Mouse (Mus musculus) limb, embryonic 10.5 days (tissue): ENCODE measurements around the gene Rxfp4. TPM values are rescaled to one million over a fixed set of nuclear protein-coding genes. Genes with fewer than 3 reads are reported as not detected.

Experiments used
- DNase-seq: peaks from one replicate; pipeline ENCODE4 v3.0.0-alpha.2; 2017; ENCODE audit warnings: low spot score
- H3K27ac ChIP-seq: fragments of 300-500 bp; sonication (generic); 2 replicates; pipeline ENCODE4 v1.5.1; 2016; ENCODE audit warnings: mild to moderate bottlenecking
- H3K27me3 ChIP-seq: fragments of 300-500 bp; sonication (generic); 2 replicates; pipeline ENCODE4 v1.6.1; 2016; ENCODE audit warnings: low read depth, mild to moderate bottlenecking; ENCODE audit not compliant: poor library complexity, severe bottlenecking
- H3K36me3 ChIP-seq: fragments of 300-500 bp; sonication (generic); 2 replicates; pipeline ENCODE4 v1.6.1; 2016; ENCODE audit warnings: mild to moderate bottlenecking, moderate library complexity
- H3K4me1 ChIP-seq: fragments of 300-500 bp; sonication (generic); 2 replicates; pipeline ENCODE4 v1.6.1; 2016
- H3K4me3 ChIP-seq: fragments of 300-500 bp; sonication (generic); 2 replicates; pipeline ENCODE4 v1.5.1; 2016; ENCODE audit warnings: mild to moderate bottlenecking, moderate library complexity
- H3K9me3 ChIP-seq: fragments of 300-500 bp; sonication (generic); replicated peaks from 2 replicates; pipeline ENCODE4 v1.6.1; 2016; ENCODE audit warnings: mild to moderate bottlenecking
- WGBS: fragments of 180-500 bp; shearing (Covaris S2); methylation state at CpG from one replicate; pipeline ENCODE4 v1.1.7; 2016; 5-methylcytosine and 5-hydroxymethylcytosine counted together
- polyA plus RNA-seq: library from polyadenylated mRNA; unstranded; fragments of >200 nt; fragmentation: Nextera tagmentation; extraction: Ambion mirVana; gene quantifications from 2 replicates; pipeline ENCODE4 v1.2.1, GENCODE M21; 2016

The Rxfp4 gene
- polyA plus RNA-seq, 1 experiment from 2014 or later, result not detected

GRCm38 (mm10) chr3:88648452-88649168, 4.3 kb downstream of the Rxfp4 start:
- Histone ChIP-seq H3K9me3 (no peaks in the 10 kb centered on the region), H3K4me1 (0 out of 2 replicates have a peak, but pooled peaks cover 6% of the 10 kb centered on the region)
- WGBS, result 88% methylated on average over 12 of the region's 12 CpGs

DNA sequence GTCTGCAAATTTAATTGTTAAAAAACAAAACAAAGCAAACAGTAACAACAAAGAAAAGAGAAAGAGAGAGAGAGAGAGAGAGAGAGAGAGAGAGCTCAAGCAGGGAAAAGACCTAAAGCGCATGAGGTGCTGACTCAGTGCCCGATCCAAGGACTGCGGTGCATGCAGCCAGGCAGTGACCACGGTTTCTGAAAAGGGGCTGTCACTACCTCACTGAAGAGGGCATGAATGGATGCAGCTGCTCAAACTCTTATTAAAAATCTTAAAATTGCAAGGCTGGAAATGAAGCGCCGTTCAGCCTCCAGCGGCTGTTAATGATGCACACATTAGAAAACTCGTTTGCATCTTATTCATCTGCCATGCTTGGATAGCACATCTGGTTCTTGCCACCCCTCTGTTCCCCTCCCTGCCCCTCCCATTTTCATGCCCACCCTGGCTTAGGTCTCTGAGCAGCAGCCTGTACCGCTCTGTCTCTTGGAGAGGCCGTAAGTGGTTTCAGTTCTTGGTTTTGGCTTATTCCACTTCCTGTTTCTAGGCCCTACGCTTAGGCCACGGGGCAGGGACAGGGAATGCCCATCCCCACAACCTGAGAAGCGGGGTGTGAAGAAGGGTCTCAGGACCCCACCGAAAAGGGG, 5.0 kb downstream of the Rxfp4 start:
- 0 out of 2 replicates have a peak, but pooled peaks cover 6% of the 10 kb centered on the region for H3K4me1 ChIP-seq
- H3K27ac ChIP-seq, result no peak overlapping the region
- 93% methylated on average over 14 of the region's 14 CpGs for WGBS
- no peak overlapping the region for H3K4me3 ChIP-seq
- DNase-seq, result no peak
- no peaks in the 10 kb centered on the region for H3K9me3 ChIP-seq
- H3K27me3 ChIP-seq, result no peaks in the 10 kb centered on the region
- peaks cover 68% of the 10 kb centered on the region for H3K36me3 ChIP-seq

More at GRCm38 (mm10) chr3:88648452-88649168, 4.3 kb downstream of the Rxfp4 start:
- Histone ChIP-seq H3K27me3 (no peaks in the 10 kb centered on the region), H3K36me3 (peaks cover 61% of the 10 kb centered on the region), H3K4me3 (no peak overlapping the region), H3K27ac (no peak overlapping the region)
- no peak for DNase-seq

GRCm38 (mm10) chr3:88647076-88647475, 5.9 kb downstream of the Rxfp4 start:
- H3K4me1 ChIP-seq, result 0 out of 2 replicates have a peak, but pooled peaks cover 2% of the 10 kb centered on the region
- no peaks in the 10 kb centered on the region for H3K9me3 ChIP-seq
- peaks cover 76% of the 10 kb centered on the region for H3K36me3 ChIP-seq
- WGBS, result 88% methylated on average over 3 of the region's 3 CpGs
- no peak overlapping the region for H3K27ac ChIP-seq
- H3K27me3 ChIP-seq, result no peaks in the 10 kb centered on the region
- DNase-seq, result no peak
- H3K4me3 ChIP-seq, result no peak overlapping the region

GRCm38 (mm10) chr3:88646426-88646995, 6.4 kb downstream of the Rxfp4 start:
- Histone ChIP-seq H3K4me1 (no peaks in the 10 kb centered on the region), H3K36me3 (peaks cover 82% of the 10 kb centered on the region), H3K27ac (no peak overlapping the region), H3K9me3 (no peaks in the 10 kb centered on the region), H3K4me3 (no peak overlapping the region), H3K27me3 (no peaks in the 10 kb centered on the region)
- DNase-seq, result no peak
- 70% methylated on average over 6 of the region's 6 CpGs for WGBS

- no peak for DNase-seq
- H3K4me1 ChIP-seq, result no peaks in the 10 kb centered on the region
- 91% methylated on average over 12 of the region's 12 CpGs for WGBS
- no peak overlapping the region for H3K27ac ChIP-seq
- H3K27me3 ChIP-seq, result no peaks in the 10 kb centered on the region
- H3K36me3 ChIP-seq, result peaks cover 88% of the 10 kb centered on the region
- H3K9me3 ChIP-seq, result no peaks in the 10 kb centered on the region
- H3K4me3 ChIP-seq, result no peak overlapping the region
Measured at GRCm38 (mm10) chr3:88645937-88646336, 7.0 kb downstream of the Rxfp4 start.

GRCm38 (mm10) chr3:88643078-88643477, 9.9 kb downstream of the Rxfp4 start:
- Histone ChIP-seq H3K9me3 (no peaks in the 10 kb centered on the region), H3K4me1 (no peaks in the 10 kb centered on the region), H3K27me3 (no peaks in the 10 kb centered on the region), H3K4me3 (no peak overlapping the region), H3K36me3 (peaks cover 99% of the 10 kb centered on the region), H3K27ac (no peak overlapping the region)
- 89% methylated on average over 5 of the region's 5 CpGs for WGBS
- no peak for DNase-seq

DNA sequence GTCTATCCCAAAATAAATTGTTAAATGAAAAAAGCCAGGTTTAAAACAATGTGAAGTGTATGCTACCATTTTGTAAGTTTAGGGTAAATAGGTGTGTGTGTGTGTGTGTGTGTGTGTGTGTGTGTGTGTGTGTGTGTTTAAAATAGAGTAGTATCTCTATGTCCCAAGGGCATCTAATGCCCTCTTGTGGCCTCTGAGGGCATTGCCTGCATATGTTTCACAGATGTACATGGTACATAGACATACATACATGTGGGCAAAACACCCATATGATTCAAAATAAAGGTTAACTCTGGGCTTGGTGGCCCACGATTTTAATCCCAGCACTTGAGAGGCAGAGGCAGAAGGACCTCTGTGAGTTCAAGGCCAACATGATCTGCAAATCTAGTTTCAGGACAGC, 12.3 kb downstream of the Rxfp4 start:
- peak; percentile 61 for DNase-seq
- Histone ChIP-seq H3K4me1 (no peaks in the 10 kb centered on the region), H3K9me3 (no peaks in the 10 kb centered on the region), H3K4me3 (no peak overlapping the region), H3K27me3 (no peaks in the 10 kb centered on the region), H3K27ac (no peak overlapping the region), H3K36me3 (peaks cover 98% of the 10 kb centered on the region)
- WGBS, result 76% methylated on average over 1 of the region's 1 CpGs

- Histone ChIP-seq H3K27me3 (no peaks in the 10 kb centered on the region), H3K36me3 (peaks cover 98% of the 10 kb centered on the region), H3K4me3 (no peak overlapping the region), H3K9me3 (no peaks in the 10 kb centered on the region), H3K27ac (no peak overlapping the region), H3K4me1 (no peaks in the 10 kb centered on the region)
- WGBS, result 97% methylated on average over 12 of the region's 12 CpGs
- no peak for DNase-seq
Measured at GRCm38 (mm10) chr3:88639239-88639638, 13.7 kb downstream of the Rxfp4 start.

GRCm38 (mm10) chr3:88637134-88637533, 15.8 kb downstream of the Rxfp4 start:
- Histone ChIP-seq H3K4me1 (no peaks in the 10 kb centered on the region), H3K27ac (no peak overlapping the region), H3K36me3 (peaks cover 98% of the 10 kb centered on the region), H3K4me3 (no peak overlapping the region), H3K9me3 (no peaks in the 10 kb centered on the region), H3K27me3 (no peaks in the 10 kb centered on the region)
- no peak for DNase-seq
- 96% methylated on average over 5 of the region's 5 CpGs for WGBS

GRCm38 (mm10) chr3:88636555-88636986, 16.4 kb downstream of the Rxfp4 start:
- WGBS, result 98% methylated on average over 8 of the region's 8 CpGs
- Histone ChIP-seq H3K9me3 (no peaks in the 10 kb centered on the region), H3K36me3 (peaks cover 98% of the 10 kb centered on the region), H3K27me3 (no peaks in the 10 kb centered on the region), H3K4me1 (no peaks in the 10 kb centered on the region; the same call in 1 of the 2 replicates), H3K4me3 (no peak overlapping the region), H3K27ac (no peak overlapping the region)
- DNase-seq, result no peak

DNA sequence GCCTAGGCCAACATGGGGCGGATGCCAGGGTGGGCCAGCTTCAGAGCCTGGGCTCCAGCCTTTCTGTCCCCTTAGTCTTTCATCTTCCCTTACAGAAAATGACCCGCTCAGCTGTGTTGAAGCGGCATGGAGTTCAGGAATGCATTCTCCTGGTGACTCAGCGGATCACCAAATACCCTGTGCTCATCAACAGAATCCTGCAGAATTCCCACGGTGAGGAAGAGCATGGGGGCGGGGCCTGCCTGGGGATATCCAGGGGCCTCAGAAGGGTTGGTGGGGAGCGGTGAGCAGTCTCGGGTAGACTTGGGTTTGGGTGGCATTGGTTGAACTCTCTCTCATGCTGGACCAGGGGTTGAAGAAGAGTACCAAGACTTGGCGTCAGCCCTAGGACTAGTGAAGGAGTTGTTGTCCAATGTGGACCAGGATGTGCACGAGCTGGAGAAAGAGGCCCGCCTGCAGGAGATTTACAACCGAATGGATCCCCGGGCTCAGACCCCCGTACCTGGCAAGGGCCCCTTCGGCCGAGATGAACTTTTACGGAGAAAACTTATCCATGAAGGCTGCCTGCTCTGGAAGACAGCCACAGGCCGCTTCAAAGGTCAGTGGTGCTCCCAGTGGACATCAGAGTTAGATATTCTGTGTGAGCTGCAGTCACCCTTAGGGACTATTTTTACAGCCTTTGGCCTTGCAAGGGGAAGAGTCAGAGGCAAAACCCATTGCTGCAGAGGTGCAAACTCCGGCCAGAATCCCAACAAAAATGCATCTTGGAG, 17.3 kb downstream of the Rxfp4 start:
- Histone ChIP-seq H3K9me3 (no peaks in the 10 kb centered on the region), H3K36me3 (peaks cover 98% of the 10 kb centered on the region), H3K27ac (no peak overlapping the region), H3K4me3 (no peak overlapping the region), H3K27me3 (no peaks in the 10 kb centered on the region), H3K4me1 (no peaks in the 10 kb centered on the region; the same call in 1 of the 2 replicates)
- no peak for DNase-seq
- WGBS, result 95% methylated on average over 19 of the region's 19 CpGs

GRCm38 (mm10) chr3:88633056-88633455, 19.9 kb downstream of the Rxfp4 start:
- Histone ChIP-seq H3K4me3 (no peak overlapping the region), H3K4me1 (peaks cover 8% of the 10 kb centered on the region), H3K27me3 (no peaks in the 10 kb centered on the region), H3K27ac (no peak overlapping the region), H3K36me3 (peaks cover 99% of the 10 kb centered on the region), H3K9me3 (no peaks in the 10 kb centered on the region)
- no peak for DNase-seq
- WGBS, result 95% methylated on average over 10 of the region's 10 CpGs
